Mouse (Mus musculus) hindbrain, embryonic 13.5 days (tissue): ENCODE results near the gene Hist1h2bh. TPM values are rescaled to one million over a fixed set of nuclear protein-coding genes. Genes with fewer than 3 reads are reported as not detected.
A peak's percentile ranks its signal among the peaks of the same experiment; 100 is the strongest.
"Not testable (repeated sequence)": the region's sequence is repeated elsewhere in the genome, so short reads cannot be mapped to it uniquely, and the experiment has no call there.

Experiments used
- ATAC-seq: fragments of 200-750 bp; cut with Nextera tagmentation; 2 replicates; pipeline ENCODE4 v1.8.0; 2017; ENCODE audit warnings: moderate TSS enrichment; ENCODE audit not compliant: low FRiP score
- H3K27ac ChIP-seq: fragments of 300-500 bp; sonication (generic); 2 replicates; pipeline ENCODE4 v1.5.1; 2015; ENCODE audit warnings: inconsistent platforms, mild to moderate bottlenecking, moderate library complexity
- H3K27me3 ChIP-seq: fragments of 300-500 bp; sonication (generic); 2 replicates; pipeline ENCODE4 v1.6.1; 2015; ENCODE audit warnings: mild to moderate bottlenecking, inconsistent platforms
- H3K36me3 ChIP-seq: fragments of 300-500 bp; sonication (generic); 2 replicates; pipeline ENCODE4 v1.6.1; 2015; ENCODE audit warnings: mild to moderate bottlenecking, inconsistent platforms
- H3K4me1 ChIP-seq: fragments of 300-500 bp; sonication (generic); replicated peaks from 2 replicates; pipeline ENCODE4 v1.6.1; 2015; ENCODE audit warnings: inconsistent platforms
- H3K4me2 ChIP-seq: fragments of 300-500 bp; sonication (generic); 2 replicates; pipeline ENCODE4 v1.6.1; 2015; ENCODE audit warnings: inconsistent platforms, mild to moderate bottlenecking, moderate library complexity
- H3K4me3 ChIP-seq: fragments of 300-500 bp; sonication (generic); 2 replicates; pipeline ENCODE4 v1.5.1; 2015; ENCODE audit warnings: mild to moderate bottlenecking, inconsistent platforms
- H3K9ac ChIP-seq: fragments of 300-500 bp; sonication (generic); 2 replicates; pipeline ENCODE4 v1.6.1; 2015; ENCODE audit warnings: mild to moderate bottlenecking, inconsistent platforms
- H3K9me3 ChIP-seq: fragments of 300-500 bp; sonication (generic); 2 replicates; pipeline ENCODE4 v1.6.1; 2016; ENCODE audit warnings: inconsistent platforms
- whole genome bisulfite sequencing: fragments of 180-500 bp; shearing (Covaris S2); methylation state at CpG from one replicate; pipeline ENCODE4 v1.1.7; 2015; 5-methylcytosine and 5-hydroxymethylcytosine counted together
- polyA plus RNA-seq: library from polyadenylated mRNA; unstranded; fragments of >200 nt; fragmentation: Nextera tagmentation; extraction: Ambion mirVana; gene quantifications from 2 replicates; pipeline ENCODE4 v1.2.1, GENCODE M21; 2015

The Hist1h2bh gene
- polyA plus RNA-seq, 1 experiment from 2014 or later = 0.29 TPM

DNA sequence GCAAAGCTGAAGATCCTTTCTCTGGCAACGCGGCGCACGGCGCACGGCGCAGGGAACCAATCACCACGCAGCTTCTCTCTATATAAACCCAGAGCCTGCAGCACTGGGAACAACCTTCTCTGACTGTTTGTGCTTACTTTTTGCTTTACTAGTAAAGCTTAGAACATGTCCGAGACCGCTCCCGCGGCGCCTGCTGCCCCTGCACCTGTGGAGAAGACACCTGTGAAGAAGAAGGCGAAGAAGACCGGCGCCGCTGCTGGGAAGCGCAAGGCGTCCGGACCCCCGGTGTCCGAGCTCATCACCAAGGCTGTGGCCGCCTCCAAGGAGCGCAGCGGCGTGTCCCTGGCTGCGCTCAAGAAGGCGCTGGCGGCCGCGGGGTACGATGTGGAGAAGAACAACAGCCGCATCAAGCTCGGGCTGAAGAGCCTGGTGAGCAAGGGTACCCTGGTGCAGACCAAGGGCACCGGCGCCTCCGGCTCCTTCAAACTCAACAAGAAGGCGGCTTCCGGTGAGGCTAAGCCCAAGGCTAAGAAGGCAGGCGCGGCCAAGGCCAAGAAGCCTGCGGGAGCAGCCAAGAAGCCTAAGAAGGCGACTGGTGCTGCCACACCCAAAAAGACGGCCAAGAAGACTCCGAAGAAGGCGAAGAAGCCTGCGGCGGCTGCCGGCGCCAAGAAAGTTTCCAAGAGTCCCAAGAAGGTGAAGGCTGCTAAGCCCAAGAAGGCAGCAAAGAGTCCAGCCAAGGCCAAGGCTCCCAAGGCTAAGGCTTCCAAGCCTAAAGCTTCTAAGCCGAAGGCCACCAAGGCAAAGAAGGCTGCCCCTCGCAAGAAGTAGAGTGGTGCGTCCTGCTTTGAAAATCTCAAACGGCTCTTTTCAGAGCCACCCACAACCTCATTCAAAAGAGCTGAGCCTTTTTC, 12.0 kb upstream of the Hist1h2bh start:
- peak; percentile 73 for ATAC-seq
- Histone ChIP-seq H3K4me1 (peaks cover 32% of the 10 kb centered on the region), H3K27me3 (no peaks in the 10 kb centered on the region), H3K27ac (peak overlapping the region; percentile 93), H3K36me3 (no peaks in the 10 kb centered on the region), H3K9ac (peak overlapping the region; percentile 80), H3K4me2 (peak overlapping the region; percentile 99), H3K4me3 (peak overlapping the region; percentile 53), H3K9me3 (no peaks in the 10 kb centered on the region)
- WGBS = under 1% methylated on average over 54 of the region's 54 CpGs

- H3K36me3 ChIP-seq = no peaks in the 10 kb centered on the region
- peaks cover 32% of the 10 kb centered on the region for H3K4me1 ChIP-seq
- H3K4me2 ChIP-seq = peak overlapping the region; percentile 99
- H3K27ac ChIP-seq = peak overlapping the region; percentile 93; the same call in 1 of the 2 replicates
- H3K9me3 ChIP-seq = no peaks in the 10 kb centered on the region
- H3K4me3 ChIP-seq = peak overlapping the region; percentile 53
- ATAC-seq = no peak
- no peaks in the 10 kb centered on the region for H3K27me3 ChIP-seq
- WGBS = 22% methylated on average over 9 of the region's 9 CpGs
- peak overlapping the region; percentile 80 for H3K9ac ChIP-seq
Observed at GRCm38 (mm10) chr13:23554393-23554792, 11.2 kb upstream of the Hist1h2bh start.

DNA sequence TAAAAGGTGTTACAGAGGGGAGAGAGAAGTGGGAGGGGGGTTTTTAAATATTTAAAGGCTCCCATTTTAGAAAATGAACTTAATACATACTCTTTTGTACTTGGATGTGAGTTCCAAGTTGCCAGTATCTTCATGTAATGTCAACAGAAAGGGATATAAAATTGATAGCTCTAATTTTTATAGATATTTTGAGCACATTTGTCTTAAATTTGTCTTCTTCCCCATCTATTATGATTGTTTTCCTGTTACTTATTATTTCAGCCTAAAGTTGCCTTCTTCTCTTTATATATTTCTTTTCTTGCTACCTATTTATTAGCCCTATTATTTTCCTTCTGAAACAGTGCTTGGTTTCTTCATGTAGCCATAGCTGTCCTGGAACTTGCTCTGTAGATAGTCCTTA, 9.8 kb upstream of the Hist1h2bh start, which contains the start of gene Hist1h1d:
TSS of gene Hist1h1d (plus strand) at position 301 of the 400 bp plus-strand sequence.
- no peaks in the 10 kb centered on the region for H3K36me3 ChIP-seq
- ATAC-seq = no peak
- no peak within 1 kb of the TSS for H3K9ac ChIP-seq
- H3K9me3 ChIP-seq = no peaks in the 10 kb centered on the region
- H3K4me2 ChIP-seq = peak within 1 kb of the TSS; percentile 64
- H3K4me1 ChIP-seq = peaks cover 32% of the 10 kb centered on the region
- no peak within 1 kb of the TSS for H3K4me3 ChIP-seq
- no peaks in the 10 kb centered on the region for H3K27me3 ChIP-seq
- H3K27ac ChIP-seq = peak within 1 kb of the TSS; percentile 93

DNA sequence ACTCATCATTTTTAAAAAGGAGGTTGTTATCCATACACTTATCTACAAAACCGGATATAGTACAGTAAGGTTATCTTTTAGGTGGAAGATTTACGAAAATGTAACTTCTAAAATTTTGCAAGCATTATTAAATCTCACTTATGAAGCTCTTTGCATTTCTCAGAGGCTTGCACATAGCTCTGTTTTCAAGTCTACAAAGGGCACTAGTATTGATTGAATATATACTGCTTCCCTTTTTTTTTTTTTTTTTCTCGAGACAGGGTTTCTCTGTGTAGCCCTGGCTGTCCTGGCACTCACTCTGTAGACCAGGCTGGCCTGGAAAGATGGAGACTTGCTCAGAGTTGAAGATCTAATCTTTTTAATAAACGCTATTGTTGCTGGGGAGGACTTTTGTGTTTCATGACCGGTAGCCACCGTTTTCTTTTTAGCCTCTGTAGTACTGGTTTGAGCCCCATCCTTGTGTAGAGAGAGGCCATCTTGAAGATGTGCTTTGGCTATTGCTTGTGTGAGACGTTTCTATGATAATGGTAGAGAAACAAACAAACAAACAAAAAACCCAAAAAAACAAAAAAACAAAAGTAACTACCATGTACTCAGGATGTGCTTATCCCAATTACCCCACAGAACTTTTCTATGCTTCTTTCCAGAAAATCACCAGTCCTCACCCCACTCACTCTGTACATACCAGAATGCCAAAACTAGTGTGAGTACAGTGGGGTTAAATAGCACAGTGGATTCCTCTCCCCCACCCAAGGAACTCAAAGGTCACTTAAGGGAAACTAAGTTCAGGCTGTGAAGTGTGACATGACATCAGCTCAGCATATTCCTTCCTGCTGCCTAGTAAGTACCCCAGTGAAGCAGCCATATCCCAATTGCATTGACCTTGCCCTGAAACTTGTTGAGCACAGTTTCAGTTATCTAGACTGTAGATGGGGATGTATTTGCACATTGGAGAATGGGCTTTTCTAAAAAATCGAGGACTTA, 9.0 kb upstream of the Hist1h2bh start:
- Histone ChIP-seq H3K27me3 (no peaks in the 10 kb centered on the region), H3K4me3 (peak overlapping the region; percentile 46), H3K27ac (peak overlapping the region; percentile 92), H3K4me1 (peaks cover 32% of the 10 kb centered on the region), H3K9me3 (no peaks in the 10 kb centered on the region), H3K4me2 (peak overlapping the region; percentile 64), H3K36me3 (no peaks in the 10 kb centered on the region), H3K9ac (peak overlapping the region; percentile 69; the same call in 1 of the 2 replicates)
- no peak for ATAC-seq
- 53% methylated on average over 8 of the region's 8 CpGs for WGBS

GRCm38 (mm10) chr13:23551146-23551834, 8.1 kb upstream of the Hist1h2bh start, which contains the start of gene Hist1h4f:
Hist1h4f (minus strand) TSS chr13:23551648.
- Histone ChIP-seq H3K4me3 (peak within 1 kb of the TSS; percentile 46), H3K4me2 (peak within 1 kb of the TSS; percentile 64), H3K4me1 (peaks cover 28% of the 10 kb centered on the region), H3K27ac (peak within 1 kb of the TSS; percentile 92), H3K9ac (peak within 1 kb of the TSS; percentile 69)
- peak; percentile 92 for ATAC-seq
- H3K27me3 ChIP-seq, H3K36me3 ChIP-seq, H3K9me3 ChIP-seq: not testable (repeated sequence)
- under 1% methylated on average over 47 of the region's 47 CpGs for WGBS

- H3K4me1 ChIP-seq = peaks cover 28% of the 10 kb centered on the region
- H3K9me3 ChIP-seq = no peaks in the 10 kb centered on the region
- H3K36me3 ChIP-seq = no peaks in the 10 kb centered on the region
- peak overlapping the region; percentile 92 for H3K27ac ChIP-seq
- peak overlapping the region; percentile 46 for H3K4me3 ChIP-seq
- 7% methylated on average over 3 of the region's 3 CpGs for whole genome bisulfite sequencing
- H3K4me2 ChIP-seq = peak overlapping the region; percentile 64
- peak overlapping the region; percentile 69 for H3K9ac ChIP-seq
- no peak for ATAC-seq
- H3K27me3 ChIP-seq = no peaks in the 10 kb centered on the region
Observed at GRCm38 (mm10) chr13:23550761-23551145, 7.6 kb upstream of the Hist1h2bh start.

DNA sequence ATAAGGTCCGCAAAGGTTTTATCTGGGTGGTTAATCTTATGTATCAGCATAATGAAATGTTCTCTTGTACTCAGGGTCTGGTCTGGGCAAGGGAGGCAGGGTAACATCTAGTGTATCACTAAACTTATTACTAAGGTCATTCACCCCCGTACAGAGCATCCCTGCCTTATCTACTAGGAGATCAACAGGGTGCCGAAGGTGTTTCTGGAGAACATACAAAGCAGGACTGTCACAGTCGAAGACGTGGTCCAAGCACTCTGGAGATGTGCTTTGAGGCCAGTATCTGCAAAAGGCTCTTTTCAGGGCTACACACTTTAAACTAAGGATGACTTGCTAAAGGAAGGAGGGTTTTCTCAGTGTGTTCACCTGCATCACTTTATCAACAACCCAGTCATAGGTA, 3.5 kb upstream of the Hist1h2bh start:
- Histone ChIP-seq H3K27me3 (no peaks in the 10 kb centered on the region), H3K9ac (no peak overlapping the region), H3K4me3 (no peak overlapping the region), H3K4me2 (no peak overlapping the region), H3K27ac (no peak overlapping the region), H3K4me1 (peaks cover 16% of the 10 kb centered on the region), H3K9me3 (no peaks in the 10 kb centered on the region), H3K36me3 (no peaks in the 10 kb centered on the region)
- 80% methylated on average over 5 of the region's 5 CpGs for WGBS
- no peak for ATAC-seq

DNA sequence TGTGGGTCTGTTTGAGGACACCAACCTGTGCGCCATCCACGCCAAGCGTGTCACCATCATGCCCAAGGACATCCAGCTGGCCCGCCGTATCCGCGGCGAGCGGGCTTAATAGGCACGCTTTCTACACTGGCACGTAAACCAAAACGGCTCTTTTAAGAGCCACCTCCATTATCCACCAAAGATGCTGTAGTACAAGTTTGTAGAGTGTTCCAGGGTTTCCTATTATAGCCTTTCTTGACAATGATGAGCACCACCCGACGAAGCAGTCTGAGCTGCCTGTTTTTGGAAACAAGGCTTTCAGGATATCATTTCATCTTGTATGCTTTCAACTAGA, 1.6 kb upstream of the Hist1h2bh start:
- H3K27ac ChIP-seq = peak overlapping the region; percentile 93
- H3K27me3 ChIP-seq, H3K4me1 ChIP-seq, H3K9me3 ChIP-seq, H3K36me3 ChIP-seq, ATAC-seq: not testable (repeated sequence)
- H3K4me3 ChIP-seq = peak overlapping the region; percentile 49
- H3K4me2 ChIP-seq = peak overlapping the region; percentile 68
- peak overlapping the region; percentile 73 for H3K9ac ChIP-seq
- WGBS = 0% methylated on average over 13 of the region's 14 CpGs

- ATAC-seq = peak; percentile 97
- under 1% methylated on average over 28 of the region's 45 CpGs for WGBS
- H3K4me2 ChIP-seq = peak within 1 kb of the TSS; percentile 73
- no peaks in the 10 kb centered on the region for H3K27me3 ChIP-seq
- peak within 1 kb of the TSS; percentile 73 for H3K9ac ChIP-seq
- H3K27ac ChIP-seq = peak within 1 kb of the TSS; percentile 93
- no peaks in the 10 kb centered on the region for H3K36me3 ChIP-seq
- H3K4me1 ChIP-seq = peaks cover 9% of the 10 kb centered on the region; the same call in 1 of the 2 replicates
- H3K4me3 ChIP-seq = peak within 1 kb of the TSS; percentile 49
- no peaks in the 10 kb centered on the region for H3K9me3 ChIP-seq
Observed at GRCm38 (mm10) chr13:23543965-23544786, 984 bp upstream of the Hist1h2bh start, which contains the start of gene Hist1h3f. Hist1h3f (plus strand) TSS chr13:23544052.

GRCm38 (mm10) chr13:23542225-23542980, 789 bp downstream of the Hist1h2bh start:
- Histone ChIP-seq H3K4me3 (peak overlapping the region; percentile 46), H3K4me2 (peak overlapping the region; percentile 73), H3K27ac (0 out of 2 replicates have a peak overlapping the region, but pooled peaks have one; percentile 67), H3K9ac (peak overlapping the region; percentile 67)
- WGBS = 6% methylated on average over 3 of the region's 3 CpGs
- not testable (repeated sequence) for H3K9me3 ChIP-seq, ATAC-seq, H3K4me1 ChIP-seq, H3K36me3 ChIP-seq, H3K27me3 ChIP-seq
